Mouse (Mus musculus): ENCODE results near the gene Rbm4b. TPM values are rescaled to one million over a fixed set of nuclear protein-coding genes. Genes with fewer than 3 reads are reported as not detected.

Gene Rbm4b
- 10 to 100 TPM; 14.3 to 16.5 (median 16.1) TPM for total RNA-seq (2022)

- DNase-seq: peak; percentile 93
Observed at GRCm38 (mm10) chr19:4756193-4756911, at the start of gene Rbm4b. Rbm4b (plus strand) TSS chr19:4756497.

DNA sequence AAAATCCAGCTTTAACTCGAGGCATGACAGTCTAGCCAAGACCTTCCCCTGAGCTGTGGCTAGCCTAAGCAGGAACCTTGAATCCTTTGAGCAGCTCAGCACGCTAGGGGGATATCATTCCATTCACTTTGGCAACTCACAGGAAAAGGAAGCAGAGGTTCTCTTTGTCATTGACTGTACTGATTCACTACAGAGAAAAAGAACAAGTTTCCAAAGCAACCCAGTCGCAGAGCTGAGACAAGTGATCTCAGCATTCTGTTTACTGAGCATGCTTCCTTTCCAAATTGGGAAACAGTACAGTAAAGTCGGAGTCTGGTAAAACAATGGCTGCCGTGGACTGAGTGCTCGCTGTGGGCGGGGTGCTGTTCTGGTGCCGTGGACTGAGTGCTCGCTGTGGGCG is 47.5 kb upstream of the Rbm4b start:
- DNase-seq: no peak

GRCm38 (mm10) chr19:4711098-4711600 is 45.1 kb upstream of the Rbm4b start, which contains the start of gene Sptbn2:
Sptbn2 (plus strand) TSS chr19:4711167.
- DNase-seq: no peak

DNA sequence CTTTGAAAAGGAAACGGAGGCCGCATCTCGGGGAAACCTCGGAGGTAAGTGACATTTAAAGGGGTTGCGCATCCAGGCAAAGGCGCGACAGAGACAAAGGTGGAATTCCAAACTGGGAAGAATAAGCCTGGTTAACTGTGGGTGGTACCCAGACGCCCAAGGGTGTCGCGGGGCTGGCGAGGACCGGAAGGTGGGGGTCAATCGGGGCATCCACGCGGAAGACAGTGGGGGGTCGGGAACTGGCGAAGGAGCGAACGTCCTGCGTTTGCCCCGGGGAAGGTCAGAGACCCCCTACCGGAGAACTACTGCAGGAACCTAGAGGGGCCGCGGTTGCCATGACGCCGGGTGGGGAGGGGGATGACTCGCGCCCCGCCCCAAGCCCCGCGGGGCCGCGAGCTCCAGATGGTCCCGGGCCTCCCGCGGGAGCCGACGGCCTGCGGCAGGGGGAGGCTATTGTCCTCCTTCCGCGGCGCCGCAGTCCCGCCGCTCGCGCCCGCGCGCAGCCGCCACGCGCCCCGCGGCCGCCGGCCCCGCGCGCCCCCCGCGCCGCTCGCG is 44.6 kb upstream of the Rbm4b start:
- no peak for DNase-seq

GRCm38 (mm10) chr19:4712156-4712780 is 44.0 kb upstream of the Rbm4b start:
- no peak for DNase-seq

GRCm38 (mm10) chr19:4712781-4713526 is 43.3 kb upstream of the Rbm4b start:
- DNase-seq: no peak

DNA sequence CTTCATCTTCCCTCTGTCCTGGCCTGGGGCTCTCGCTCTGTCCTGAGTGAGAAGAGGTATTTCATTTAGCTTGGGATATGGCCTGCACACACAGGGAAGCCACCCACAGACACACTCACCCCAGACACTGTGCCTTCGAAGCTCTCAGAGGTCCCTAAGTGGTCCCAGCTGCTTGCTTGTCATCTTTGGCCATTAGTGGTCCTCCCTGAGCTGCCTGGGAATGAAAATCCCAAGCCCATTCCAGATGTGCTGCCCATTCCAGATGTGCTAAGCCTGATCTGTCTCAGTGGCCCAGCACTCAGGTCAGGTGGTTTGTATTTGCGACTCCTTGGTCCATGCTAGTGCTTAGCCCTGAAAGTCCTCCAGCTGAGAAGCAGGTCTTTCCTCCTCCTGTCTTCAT is 42.4 kb upstream of the Rbm4b start:
- DNase-seq: no peak

DNA sequence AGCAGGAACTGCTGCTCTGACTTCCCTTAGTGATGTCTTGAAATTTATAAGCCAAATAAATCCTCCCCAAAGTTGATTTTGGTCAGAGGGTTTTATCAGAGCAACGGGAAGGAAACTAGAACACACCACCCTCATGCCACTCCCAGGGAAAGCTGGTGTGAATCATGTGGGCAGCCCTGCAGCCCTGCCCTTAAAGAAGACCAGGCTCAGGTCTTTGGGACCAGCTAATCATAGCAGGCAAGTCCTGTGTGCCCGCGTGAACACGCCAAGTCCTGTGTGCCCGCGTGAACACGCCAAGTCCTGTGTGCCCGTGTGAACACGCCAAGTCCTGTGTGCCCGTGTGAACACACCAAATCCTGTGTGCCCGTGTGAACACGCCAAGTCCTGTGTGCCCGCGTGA is 39.5 kb upstream of the Rbm4b start:
- DNase-seq: no peak

- DNase-seq: no peak
Observed at GRCm38 (mm10) chr19:4717281-4717680, 39.0 kb upstream of the Rbm4b start.

DNA sequence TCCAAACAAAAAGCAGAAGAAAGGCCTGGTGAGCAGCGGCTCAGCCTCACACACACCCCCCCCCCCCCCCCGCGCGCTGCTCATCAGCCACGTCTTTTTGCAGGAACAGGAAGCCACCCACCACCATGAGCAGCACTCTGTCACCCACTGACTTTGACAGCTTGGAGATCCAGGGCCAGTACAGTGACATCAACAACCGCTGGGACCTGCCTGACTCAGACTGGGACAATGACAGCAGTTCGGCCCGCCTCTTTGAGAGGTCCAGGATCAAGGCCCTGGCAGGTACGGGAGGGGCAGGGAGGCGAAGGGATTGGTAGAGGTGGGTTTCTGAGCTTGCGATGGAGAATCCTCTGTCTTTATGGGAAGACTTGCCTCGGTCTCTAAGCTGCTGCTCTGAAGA is 37.6 kb upstream of the Rbm4b start:
- no peak for DNase-seq

GRCm38 (mm10) chr19:4719351-4719764 is 36.9 kb upstream of the Rbm4b start:
- no peak for DNase-seq

GRCm38 (mm10) chr19:4720112-4720511 is 36.2 kb upstream of the Rbm4b start:
- DNase-seq: no peak

DNA sequence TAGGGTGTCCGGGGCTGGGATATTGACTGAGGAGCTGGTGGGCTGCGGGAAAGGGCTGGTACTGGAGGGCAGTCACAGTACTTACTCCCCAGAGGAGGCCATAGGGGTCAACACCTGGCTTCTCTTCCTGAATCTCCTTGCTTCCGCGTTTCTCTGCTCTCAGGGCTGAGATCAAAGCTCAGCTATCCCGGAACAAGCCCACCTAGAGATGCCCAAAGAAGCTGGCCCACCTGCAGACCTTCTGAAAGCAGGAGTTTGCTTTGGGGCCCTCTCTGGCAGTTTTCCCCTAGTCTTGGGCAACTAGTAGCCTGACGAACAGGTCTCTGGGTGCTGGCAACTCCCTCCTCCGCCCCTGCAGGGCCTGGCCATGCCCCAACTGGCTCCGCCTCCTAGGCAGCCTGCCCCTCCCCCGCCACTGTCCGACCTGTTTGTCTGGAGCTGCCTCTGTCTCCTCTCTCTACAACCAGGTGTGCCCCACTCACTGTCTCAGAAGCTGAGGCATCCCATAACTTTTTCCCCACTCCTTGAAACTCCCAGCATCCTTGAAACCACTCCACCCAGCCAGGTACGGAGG is 35.5 kb upstream of the Rbm4b start:
- no peak for DNase-seq

DNA sequence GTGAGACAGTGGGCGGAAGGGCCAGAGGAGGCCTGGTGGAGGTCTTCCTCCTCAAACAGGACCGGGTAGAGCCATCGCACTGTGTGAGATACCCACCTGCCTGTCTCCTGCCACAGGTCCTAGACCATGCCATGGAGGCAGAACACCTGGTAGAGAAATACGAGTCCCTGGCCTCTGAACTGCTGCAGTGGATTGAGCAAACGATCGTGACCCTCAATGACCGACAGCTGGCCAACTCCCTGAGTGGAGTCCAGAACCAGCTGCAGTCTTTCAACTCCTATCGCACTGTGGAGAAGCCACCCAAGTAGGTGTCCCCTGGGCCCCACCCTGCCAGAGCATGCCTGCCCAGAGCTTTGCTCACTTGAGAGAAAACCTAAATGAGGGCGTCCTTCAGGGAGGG is 27.1 kb upstream of the Rbm4b start:
- no peak for DNase-seq

GRCm38 (mm10) chr19:4733052-4733451 is 23.2 kb upstream of the Rbm4b start:
- DNase-seq: no peak

DNA sequence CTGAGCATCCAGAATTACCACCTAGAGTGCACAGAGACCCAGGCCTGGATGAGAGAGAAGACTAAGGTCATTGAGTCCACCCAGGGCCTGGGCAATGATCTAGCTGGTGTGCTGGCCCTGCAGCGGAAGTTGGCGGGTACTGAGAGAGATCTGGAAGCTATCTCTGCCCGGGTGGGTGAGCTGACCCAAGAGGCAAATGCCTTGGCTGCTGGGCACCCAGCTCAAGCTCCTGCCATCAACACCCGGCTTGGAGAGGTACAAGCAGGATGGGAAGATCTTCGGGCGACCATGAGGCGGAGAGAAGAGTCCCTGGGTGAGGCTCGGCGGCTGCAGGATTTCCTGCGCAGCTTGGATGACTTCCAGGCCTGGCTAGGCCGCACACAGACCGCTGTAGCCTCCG is 18.4 kb upstream of the Rbm4b start:
- no peak for DNase-seq

DNA sequence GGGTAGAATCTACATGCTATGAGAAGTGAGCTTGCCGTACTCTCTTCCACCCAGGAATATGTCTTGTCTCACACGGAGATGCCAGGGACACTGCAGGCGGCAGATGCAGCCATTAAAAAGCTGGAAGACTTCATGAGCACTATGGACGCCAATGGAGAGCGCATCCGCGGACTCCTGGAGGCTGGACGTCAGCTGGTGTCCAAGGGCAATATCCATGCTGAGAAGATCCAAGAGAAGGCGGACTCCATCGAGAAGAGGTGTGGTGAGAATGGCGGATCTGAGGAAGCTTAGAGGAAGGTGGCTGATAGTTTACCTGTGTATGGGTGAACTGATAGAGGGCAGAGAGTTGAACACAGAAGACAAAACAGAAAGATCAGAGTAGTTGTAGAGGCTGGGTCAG is 17.2 kb upstream of the Rbm4b start:
- no peak for DNase-seq

DNA sequence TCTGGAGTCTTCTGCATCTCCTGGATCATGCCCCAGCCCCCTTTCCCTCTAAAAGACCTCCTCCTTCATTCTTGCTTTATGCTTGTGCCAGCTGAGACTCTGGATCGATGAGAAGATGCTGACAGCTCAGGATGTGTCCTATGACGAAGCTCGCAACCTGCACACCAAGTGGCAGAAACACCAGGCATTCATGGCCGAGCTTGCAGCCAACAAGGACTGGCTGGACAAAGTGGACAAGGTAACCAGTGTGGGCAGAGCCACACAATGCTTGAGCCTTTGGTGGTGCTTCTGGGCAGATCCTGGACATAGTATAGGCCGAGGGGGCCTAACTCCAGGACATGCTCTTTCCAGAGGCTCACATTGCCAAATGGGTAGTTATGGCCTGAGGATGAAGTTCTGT is 16.5 kb upstream of the Rbm4b start:
- no peak for DNase-seq

DNA sequence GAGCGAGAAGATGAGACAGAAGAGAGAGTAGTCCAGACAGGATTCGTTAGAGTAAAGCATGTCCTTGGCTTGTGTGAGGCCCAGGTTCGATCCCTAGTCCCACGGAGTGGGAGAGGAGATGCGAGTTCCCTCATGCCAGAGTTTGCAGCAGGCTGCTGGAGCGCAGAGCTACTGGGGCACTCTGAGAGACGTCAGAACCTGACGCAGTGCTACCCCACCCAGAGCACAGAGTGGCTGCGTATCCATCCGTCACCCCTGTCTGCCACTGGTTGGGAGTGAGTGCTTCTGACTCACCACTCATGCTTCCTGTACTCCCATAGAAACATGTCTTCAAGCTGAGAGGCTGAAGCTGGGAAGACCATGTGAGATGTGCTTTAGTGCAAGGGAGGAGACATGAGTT is 14.8 kb upstream of the Rbm4b start:
- no peak for DNase-seq

GRCm38 (mm10) chr19:4742229-4742628 is 14.1 kb upstream of the Rbm4b start:
- no peak for DNase-seq

DNA sequence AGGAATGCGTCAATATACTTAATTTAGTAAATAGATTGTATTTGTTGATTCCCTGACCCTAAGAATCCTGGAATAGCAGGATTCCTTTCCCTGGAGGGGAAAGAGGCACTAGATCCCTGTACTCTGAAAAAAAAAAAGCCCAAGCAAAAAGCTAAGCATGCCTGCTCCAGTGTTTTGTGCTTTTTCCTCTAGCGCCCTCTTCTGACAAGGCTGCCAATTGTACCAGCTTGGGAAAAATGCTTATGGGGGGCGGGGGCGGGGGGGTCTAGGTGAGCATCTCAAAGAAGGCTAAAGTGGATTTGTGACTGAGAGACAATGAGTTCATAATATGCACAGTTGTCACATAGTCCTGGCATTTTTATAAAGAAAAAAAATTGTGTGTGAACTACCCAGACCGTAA is 12.8 kb upstream of the Rbm4b start:
- DNase-seq: no peak

DNA sequence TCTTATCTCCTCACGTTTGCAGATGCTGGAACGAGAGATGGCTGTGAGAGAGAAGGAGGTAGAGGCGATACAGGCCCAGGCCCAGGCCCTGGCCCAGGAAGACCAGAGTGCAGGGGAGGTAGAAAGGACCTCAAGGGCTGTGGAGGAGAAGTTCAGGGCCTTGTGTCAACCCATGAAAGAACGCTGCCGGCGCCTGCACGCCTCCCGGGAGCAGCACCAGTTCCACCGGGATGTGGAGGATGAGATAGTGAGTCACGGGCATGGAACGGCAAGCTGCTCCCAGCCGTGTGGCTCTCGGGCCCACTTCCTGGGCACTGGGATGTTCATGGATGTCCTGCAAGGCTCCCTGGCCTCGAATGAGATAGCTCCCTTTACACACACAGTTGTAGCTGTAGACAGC is 12.3 kb upstream of the Rbm4b start:
- no peak for DNase-seq

GRCm38 (mm10) chr19:4745057-4745456 is 11.2 kb upstream of the Rbm4b start:
- peak; percentile 43 for DNase-seq

All from adrenal gland, adult 8-10 months (tissue).